Mouse (Mus musculus) forebrain, embryonic 16.5 days (tissue): ENCODE data around the gene 1700013F07Rik. TPM values are rescaled to one million over a fixed set of nuclear protein-coding genes. Genes with fewer than 3 reads are reported as not detected.
"Not testable (repeated sequence)": the region's sequence is repeated elsewhere in the genome, so short reads cannot be mapped to it uniquely, and the experiment has no call there.

Experiments
- ATAC-seq: fragments of 200-750 bp; cut with Nextera tagmentation; 2 replicates; pipeline ENCODE4 v1.8.0; 2017; ENCODE audit warnings: mild to moderate bottlenecking, moderate library complexity
- H3K27ac ChIP-seq: fragments of 300-500 bp; sonication (generic); 2 replicates; pipeline ENCODE4 v1.5.1; 2014; ENCODE audit warnings: low read length, control low read depth
- H3K27me3 ChIP-seq: fragments of 300-500 bp; sonication (generic); replicated peaks from 2 replicates; pipeline ENCODE4 v1.6.1; 2014; ENCODE audit warnings: low read length; ENCODE audit not compliant: control insufficient read depth, insufficient read depth
- H3K36me3 ChIP-seq: fragments of 300-500 bp; sonication (generic); 2 replicates; pipeline ENCODE4 v1.6.1; 2014; ENCODE audit not compliant: control insufficient read depth, insufficient read depth
- H3K4me1 ChIP-seq: fragments of 300-500 bp; sonication (generic); replicated peaks from 2 replicates; pipeline ENCODE4 v1.6.1; 2014; ENCODE audit warnings: low read length; ENCODE audit not compliant: control insufficient read depth, insufficient read depth
- H3K4me2 ChIP-seq: fragments of 300-500 bp; sonication (generic); 2 replicates; pipeline ENCODE4 v1.6.1; 2014; ENCODE audit warnings: mild to moderate bottlenecking, low read length, control low read depth
- H3K4me3 ChIP-seq: fragments of 300-500 bp; sonication (generic); replicated peaks from 2 replicates; pipeline ENCODE4 v1.5.1; 2014; ENCODE audit warnings: mild to moderate bottlenecking, low read length, control low read depth
- H3K9ac ChIP-seq: fragments of 300-500 bp; sonication (generic); replicated peaks from 2 replicates; pipeline ENCODE4 v1.6.1; 2014; ENCODE audit warnings: low read depth, low read length, control low read depth
- H3K9me3 ChIP-seq: fragments of 300-500 bp; sonication (generic); 2 replicates; pipeline ENCODE4 v1.6.1; 2016; ENCODE audit warnings: low read length; ENCODE audit not compliant: control insufficient read depth
- WGBS: fragments of 180-500 bp; shearing (Covaris S2); extraction: QIAGEN DNeasy Blood & Tissue Kit; methylation state at CpG from one replicate; pipeline ENCODE4 v1.1.7; 2014; 5-methylcytosine and 5-hydroxymethylcytosine counted together
- polyA plus RNA-seq: library from polyadenylated mRNA; unstranded; fragments of >200 nt; fragmentation: Nextera tagmentation; extraction: Ambion mirVana; gene quantifications from 2 replicates; pipeline ENCODE4 v1.2.1, GENCODE M21; 2015

Gene 1700013F07Rik
- 1.0 and 2.0 TPM in 2 replicates for polyA plus RNA-seq

DNA sequence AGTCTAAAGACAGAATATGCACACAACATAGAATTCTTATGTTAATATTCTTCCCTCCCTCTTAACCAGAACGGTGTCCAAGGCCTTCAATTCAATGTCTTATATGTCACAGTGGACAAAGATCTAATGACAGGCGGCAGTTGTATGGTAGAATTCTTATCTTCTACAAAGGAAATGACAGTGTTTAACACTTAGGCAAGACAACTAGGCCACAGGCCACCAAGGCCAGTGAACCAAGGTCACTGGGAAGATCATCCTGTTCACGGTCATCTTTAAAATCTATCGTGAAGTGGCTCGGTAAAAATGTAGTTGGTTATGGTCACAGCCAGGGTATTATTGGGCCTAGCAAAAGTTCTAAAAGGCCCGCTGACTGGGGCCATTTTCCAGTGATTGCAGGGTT is at the start of gene 1700013F07Rik:
TSS of gene 1700013F07Rik (plus strand) at position 200 of the 400 bp plus-strand sequence.
- WGBS: 90% methylated on average over 6 of the region's 6 CpGs
- no peak for ATAC-seq
- Histone ChIP-seq H3K9me3 (no peaks in the 10 kb centered on the region), H3K27me3 (peaks cover 4% of the 10 kb centered on the region), H3K27ac (no peak within 1 kb of the TSS), H3K4me3 (no peak within 1 kb of the TSS), H3K4me2 (no peak within 1 kb of the TSS), H3K9ac (no peak within 1 kb of the TSS), H3K4me1 (peaks cover 14% of the 10 kb centered on the region), H3K36me3 (no peaks in the 10 kb centered on the region)

DNA sequence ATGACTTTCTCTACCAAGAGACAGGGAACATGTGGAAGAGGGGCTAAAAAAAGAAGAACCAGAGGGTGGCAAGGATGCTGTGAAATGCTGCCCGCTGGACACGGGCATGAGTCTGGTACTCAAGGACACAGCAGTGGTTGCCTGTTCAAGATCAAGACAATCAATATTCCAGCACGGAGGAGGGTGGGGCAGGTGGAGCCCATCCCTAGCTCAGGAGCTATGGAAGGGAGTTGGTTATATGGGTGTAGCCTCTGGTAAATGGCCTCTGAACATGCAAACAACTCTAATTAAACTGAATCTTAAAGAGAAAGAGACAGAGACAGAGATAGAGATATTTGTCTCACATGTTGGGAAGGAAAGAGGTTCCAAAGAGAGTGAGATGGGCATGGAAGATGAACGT is 49.2 kb upstream of the 1700013F07Rik start:
- H3K9ac ChIP-seq: no peak overlapping the region
- H3K27me3 ChIP-seq: no peaks in the 10 kb centered on the region
- WGBS: 95% methylated on average over 4 of the region's 4 CpGs
- no peak overlapping the region for H3K27ac ChIP-seq
- no peak overlapping the region for H3K4me3 ChIP-seq
- H3K9me3 ChIP-seq: no peaks in the 10 kb centered on the region
- H3K4me1 ChIP-seq: no peaks in the 10 kb centered on the region
- ATAC-seq: no peak
- no peaks in the 10 kb centered on the region for H3K36me3 ChIP-seq
- no peak overlapping the region for H3K4me2 ChIP-seq

DNA sequence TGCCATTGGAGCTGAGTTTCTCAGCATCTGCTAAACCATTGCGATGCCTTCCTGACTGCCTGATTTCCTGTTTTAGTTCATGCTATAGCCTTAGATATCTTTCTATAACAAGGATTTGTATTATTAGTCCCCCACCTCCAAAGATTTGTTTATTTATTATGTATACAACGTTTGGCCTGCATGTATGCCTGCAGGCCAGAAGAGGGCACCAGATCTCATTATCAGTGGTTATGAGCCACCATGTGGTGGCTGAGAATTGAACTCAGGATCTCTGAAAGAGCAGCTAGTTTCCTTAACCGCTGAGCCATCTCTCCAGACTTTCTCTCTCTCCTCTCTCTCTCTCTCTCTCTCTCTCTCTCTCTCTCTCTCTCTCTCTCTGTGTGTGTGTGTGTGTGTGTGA is 44.0 kb upstream of the 1700013F07Rik start:
- Histone ChIP-seq H3K36me3 (no peaks in the 10 kb centered on the region), H3K27ac (no peak overlapping the region), H3K4me1 (no peaks in the 10 kb centered on the region; the same call in 1 of the 2 replicates), H3K27me3 (no peaks in the 10 kb centered on the region), H3K9ac (no peak overlapping the region), H3K9me3 (no peaks in the 10 kb centered on the region), H3K4me2 (no peak overlapping the region), H3K4me3 (no peak overlapping the region)
- ATAC-seq: no peak
- 35% methylated on average over 3 of the region's 3 CpGs for WGBS

DNA sequence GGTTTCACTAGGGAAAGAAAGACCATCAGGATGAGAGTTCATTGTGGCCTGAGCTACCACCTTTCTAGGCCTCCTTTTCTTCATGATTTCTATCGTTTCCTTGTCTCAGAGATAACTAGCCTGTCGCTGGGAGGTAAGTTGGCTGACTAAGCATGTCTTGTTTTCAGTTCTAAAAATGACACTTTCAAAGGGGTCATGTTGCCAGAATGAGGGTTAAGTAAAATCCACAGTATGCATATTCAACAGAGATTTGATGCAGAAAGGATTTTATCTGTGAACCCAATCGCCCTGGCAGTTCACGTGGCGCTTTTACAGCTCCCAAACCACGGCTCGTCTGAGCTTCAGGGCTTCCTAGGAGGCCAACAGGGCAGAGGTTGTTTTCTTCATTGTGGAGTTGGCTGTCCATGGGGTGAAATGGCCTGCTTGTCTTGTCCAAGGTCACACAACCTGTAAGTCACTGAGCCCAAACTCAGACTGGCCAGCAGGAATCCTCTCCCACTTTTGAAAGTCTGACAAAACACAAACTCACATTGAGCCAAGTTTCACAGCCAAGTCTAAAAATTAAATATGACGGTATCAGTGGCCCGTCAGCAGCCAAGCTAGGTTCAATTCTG is 39.0 kb upstream of the 1700013F07Rik start:
- Histone ChIP-seq H3K4me1 (peaks cover 8% of the 10 kb centered on the region; the same call in 1 of the 2 replicates), H3K9ac (no peak overlapping the region), H3K36me3 (no peaks in the 10 kb centered on the region), H3K9me3 (no peaks in the 10 kb centered on the region), H3K27ac (no peak overlapping the region; the same call in 1 of the 2 replicates), H3K27me3 (no peaks in the 10 kb centered on the region), H3K4me2 (no peak overlapping the region), H3K4me3 (no peak overlapping the region)
- 52% methylated on average over 9 of the region's 9 CpGs for WGBS
- no peak for ATAC-seq

DNA sequence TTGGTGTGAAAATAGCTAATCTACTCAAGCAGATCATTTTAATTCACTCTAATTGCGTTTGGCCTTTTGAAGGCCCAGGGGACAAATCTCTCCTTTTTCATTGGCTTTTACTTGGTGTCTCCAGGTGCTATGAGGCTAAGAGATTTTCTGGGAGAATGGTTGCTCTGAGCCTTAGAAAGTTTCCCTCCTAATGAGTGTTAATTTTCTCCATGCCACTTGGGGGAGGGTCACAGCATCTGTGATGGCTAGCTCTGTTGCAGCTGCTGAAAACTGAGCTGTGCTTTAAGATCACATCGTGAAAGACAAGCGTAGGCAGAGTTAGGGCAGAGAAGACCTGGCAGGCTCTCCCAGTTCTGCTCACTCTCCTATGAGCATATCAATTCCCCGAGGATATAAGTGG is 38.5 kb upstream of the 1700013F07Rik start:
- no peak overlapping the region for H3K9ac ChIP-seq
- peaks cover 8% of the 10 kb centered on the region; the same call in 1 of the 2 replicates for H3K4me1 ChIP-seq
- no peaks in the 10 kb centered on the region for H3K36me3 ChIP-seq
- no peak overlapping the region for H3K27ac ChIP-seq
- WGBS: 20% methylated on average over 4 of the region's 4 CpGs
- no peak overlapping the region for H3K4me2 ChIP-seq
- ATAC-seq: peak; percentile 27; the same call in 1 of the 2 replicates
- no peaks in the 10 kb centered on the region for H3K27me3 ChIP-seq
- H3K4me3 ChIP-seq: no peak overlapping the region
- no peaks in the 10 kb centered on the region for H3K9me3 ChIP-seq

DNA sequence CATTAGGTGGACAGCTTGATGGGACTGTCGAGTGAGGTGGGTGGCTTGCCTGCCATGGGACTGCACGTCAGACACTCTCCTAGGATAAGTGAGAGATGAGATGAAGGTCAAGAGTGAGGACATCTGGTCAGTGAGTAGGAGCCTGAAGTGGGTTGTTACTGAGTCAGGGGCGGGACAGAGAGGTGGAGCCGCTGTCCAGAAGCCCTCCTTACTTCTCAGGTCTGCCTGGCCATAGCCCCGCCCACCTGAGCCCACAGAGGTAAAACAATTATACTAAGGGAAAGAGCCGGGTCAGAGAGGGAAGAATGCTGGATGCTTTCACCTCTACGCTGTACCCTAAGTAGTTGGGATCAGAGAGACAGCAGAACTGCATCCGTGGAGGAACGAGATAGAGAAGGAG is 36.3 kb upstream of the 1700013F07Rik start:
- Histone ChIP-seq H3K4me3 (no peak overlapping the region), H3K27me3 (no peaks in the 10 kb centered on the region), H3K27ac (no peak overlapping the region), H3K9ac (no peak overlapping the region), H3K9me3 (no peaks in the 10 kb centered on the region), H3K4me2 (no peak overlapping the region), H3K4me1 (peaks cover 8% of the 10 kb centered on the region; the same call in 1 of the 2 replicates), H3K36me3 (no peaks in the 10 kb centered on the region)
- WGBS: 42% methylated on average over 9 of the region's 9 CpGs
- ATAC-seq: no peak

DNA sequence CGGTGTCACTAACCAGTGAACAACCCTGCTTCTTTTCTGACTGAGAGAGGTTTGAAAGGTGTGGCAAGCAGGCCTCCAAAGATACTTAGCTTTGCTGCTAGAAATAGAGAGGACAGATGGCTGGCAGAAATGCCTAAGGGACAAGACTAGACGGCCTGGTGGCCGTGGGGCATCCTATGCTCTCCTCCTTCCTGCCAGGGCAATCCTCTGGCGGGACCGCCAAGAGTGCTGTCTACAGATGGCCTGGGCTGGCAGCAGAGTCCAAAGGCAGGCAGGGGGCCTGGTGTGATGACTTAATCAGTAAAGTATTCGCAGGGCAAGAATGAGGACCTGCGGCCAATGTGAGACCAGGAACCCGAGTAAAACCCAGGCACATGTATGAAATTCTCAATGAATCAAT is 34.1 kb upstream of the 1700013F07Rik start:
- Histone ChIP-seq H3K9me3 (no peaks in the 10 kb centered on the region), H3K9ac (no peak overlapping the region), H3K4me3 (no peak overlapping the region), H3K4me2 (no peak overlapping the region), H3K27ac (no peak overlapping the region), H3K4me1 (peaks cover 8% of the 10 kb centered on the region; the same call in 1 of the 2 replicates), H3K27me3 (no peaks in the 10 kb centered on the region), H3K36me3 (no peaks in the 10 kb centered on the region)
- 57% methylated on average over 8 of the region's 8 CpGs for WGBS
- ATAC-seq: no peak

DNA sequence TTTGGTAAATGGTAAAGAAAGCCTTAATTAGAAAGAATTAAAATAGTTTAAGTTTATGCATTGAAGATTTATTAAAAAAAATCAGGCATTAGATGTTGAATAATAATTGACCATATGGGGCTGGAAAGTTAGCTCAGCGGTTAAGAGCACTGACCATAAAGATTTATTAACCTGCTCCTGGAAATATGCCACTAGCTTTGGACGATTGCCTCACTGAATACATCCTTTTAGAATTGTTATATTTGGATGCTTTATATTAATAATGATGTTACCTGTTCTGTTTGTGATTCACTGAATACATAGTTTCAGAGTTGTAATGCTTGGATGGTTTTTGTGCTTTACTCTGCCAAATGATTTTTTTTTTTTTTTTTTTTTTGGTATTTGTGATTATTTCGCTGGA is 32.5 kb upstream of the 1700013F07Rik start:
- H3K9me3 ChIP-seq, H3K27ac ChIP-seq, H3K9ac ChIP-seq, H3K27me3 ChIP-seq, ATAC-seq, H3K4me1 ChIP-seq, H3K36me3 ChIP-seq, H3K4me3 ChIP-seq, H3K4me2 ChIP-seq: not testable (repeated sequence)
- 78% methylated on average over 3 of the region's 3 CpGs for WGBS

DNA sequence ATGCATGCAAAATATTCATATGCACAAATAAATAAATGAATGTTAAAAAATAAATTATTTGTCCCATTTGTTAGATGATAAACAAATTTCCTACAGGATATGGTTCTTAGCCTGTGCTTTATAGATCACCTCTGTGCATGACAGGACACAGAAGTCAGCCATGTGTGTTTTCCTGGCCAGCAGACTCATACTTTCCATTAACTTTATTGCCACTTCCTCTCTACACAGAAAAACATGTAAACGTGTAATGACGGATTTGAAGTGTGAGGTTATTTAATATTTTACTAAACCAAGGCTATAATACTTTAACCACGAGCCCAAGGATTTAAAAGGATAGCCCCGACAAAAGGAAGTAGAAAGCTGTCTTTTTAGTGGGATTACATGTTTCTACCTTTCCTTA is 30.0 kb upstream of the 1700013F07Rik start:
- ATAC-seq: no peak
- WGBS: 91% methylated on average over 4 of the region's 4 CpGs
- H3K9ac ChIP-seq: no peak overlapping the region
- H3K4me1 ChIP-seq: no peaks in the 10 kb centered on the region
- H3K36me3 ChIP-seq: no peaks in the 10 kb centered on the region
- H3K4me2 ChIP-seq: no peak overlapping the region
- H3K27me3 ChIP-seq: no peaks in the 10 kb centered on the region
- no peak overlapping the region for H3K4me3 ChIP-seq
- H3K9me3 ChIP-seq: no peaks in the 10 kb centered on the region
- H3K27ac ChIP-seq: no peak overlapping the region
